8 mouse cellular contexts compared by ENCODE assay signal in genomic region chr12:25100411-25101217, GRCm38 (mm10). TPM values are rescaled to one million over a fixed set of nuclear protein-coding genes. Genes with fewer than 3 reads are reported as not detected.
DNase-seq lines count a peak whose midpoint lies in the region; TF ChIP-seq lines count a peak whose summit lies in the region.

No protein-coding gene starts in this region.

- peak; percentile 46 to 58 for DNase-seq in layer of hippocampus, adult 18-20 months (ENCODE audit: low spot score in 2 of 2)
- no peak for DNase-seq in layer of hippocampus, adult 9-10 months (ENCODE audit: low spot score)
- DNase-seq in gastrocnemius, postnatal 4 days (ENCODE audit: low spot score in 2 of 2) = peak; percentile 26 to 61
- DNase-seq in kidney, adult 18-20 months = peak; percentile 73
- peak; percentile 37 for DNase-seq in liver
- DNase-seq in naive thymus-derived CD4-positive, alpha-beta T cell, adult 2 months (ENCODE audit: low read depth) = peak; percentile 30
- DNase-seq in thymus, postnatal 25 days = peak; percentile 27

- H3K4me3 ChIP-seq in cortical plate, adult 2 months (ENCODE audit: insufficient read depth, low read length) = peak overlapping the region; percentile 70

- H3K27ac ChIP-seq in cortical plate, adult 2 months (ENCODE audit: insufficient read depth, low read length) = peak overlapping the region; percentile 69

- H3K4me1 ChIP-seq in cortical plate, adult 2 months (ENCODE audit: control insufficient read depth, insufficient read depth, low read length) = no peaks in the 10 kb centered on the region; the same call in 1 of the 2 replicates

- TF ChIP-seq CTCF in cortical plate, adult 2 months (IDR thresholded peaks at IDR 0.05; ENCODE audit: extremely low read depth, insufficient read depth, low read length) = no peak

- no peak for TF ChIP-seq POLR2A in cortical plate, adult 2 months (IDR thresholded peaks at IDR 0.05; ENCODE audit: extremely low read depth, insufficient read depth, low read length)

RNA-seq across cellular contexts. Expression of gene Id2, which starts 3.7 kb away (rescaled TPM):
- total RNA-seq in layer of hippocampus, adult 18-20 months (2021) = 10 to 100 TPM; 84.9 to 98.6 TPM
- polyA plus RNA-seq in cortical plate, adult 2 months (2012; rRNA removed) = 219 and 224 TPM in 2 replicates
- 10 to 100 TPM; 18.8 to 23.9 TPM for total RNA-seq in gastrocnemius, postnatal 4 days (2021)
